Mouse (Mus musculus): ENCODE results near the gene Pnmal1.

DNA sequence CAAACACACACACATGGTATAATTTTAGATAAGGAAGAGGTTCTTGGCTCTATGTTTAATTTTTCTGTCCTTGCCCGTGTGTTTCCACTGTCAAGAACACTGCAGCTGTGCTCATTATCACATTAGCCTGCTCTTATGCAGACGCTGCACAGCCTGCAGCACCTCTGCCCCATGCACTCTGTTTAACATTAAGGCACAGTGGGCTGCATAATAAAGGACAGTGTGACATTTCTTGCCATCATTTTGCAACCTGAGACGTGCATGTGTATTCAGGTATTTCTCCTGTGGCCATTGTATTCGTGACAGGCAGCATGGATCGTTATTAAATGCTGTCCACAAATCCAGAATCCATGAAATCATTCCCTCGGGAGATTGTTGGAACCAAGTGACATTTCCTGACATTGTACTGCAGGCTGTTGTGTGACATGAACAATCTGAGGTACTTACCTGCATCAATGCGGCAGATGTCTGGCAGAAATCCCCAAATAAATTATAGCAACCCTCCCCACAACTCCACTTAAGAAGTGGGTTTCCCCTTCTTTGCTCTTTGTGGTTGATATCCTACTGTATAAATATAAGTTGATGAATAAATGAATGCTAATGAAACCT, 28.2 kb downstream of the Pnmal1 start:
- TF ChIP-seq CTCF (IDR thresholded peaks at IDR 0.05; ENCODE audit: low read depth): no peak
- TF ChIP-seq EP300 (optimal IDR thresholded peaks at IDR 0.05): no peak

Measured in stomach, postnatal 0 days (tissue).